Mouse (Mus musculus): ENCODE results near the gene Sesn1. TPM values are rescaled to one million over a fixed set of nuclear protein-coding genes. Genes with fewer than 3 reads are reported as not detected.

The Sesn1 gene
- polyA plus RNA-seq, 1 experiment from 2014 or later, result 16.4 TPM

DNA sequence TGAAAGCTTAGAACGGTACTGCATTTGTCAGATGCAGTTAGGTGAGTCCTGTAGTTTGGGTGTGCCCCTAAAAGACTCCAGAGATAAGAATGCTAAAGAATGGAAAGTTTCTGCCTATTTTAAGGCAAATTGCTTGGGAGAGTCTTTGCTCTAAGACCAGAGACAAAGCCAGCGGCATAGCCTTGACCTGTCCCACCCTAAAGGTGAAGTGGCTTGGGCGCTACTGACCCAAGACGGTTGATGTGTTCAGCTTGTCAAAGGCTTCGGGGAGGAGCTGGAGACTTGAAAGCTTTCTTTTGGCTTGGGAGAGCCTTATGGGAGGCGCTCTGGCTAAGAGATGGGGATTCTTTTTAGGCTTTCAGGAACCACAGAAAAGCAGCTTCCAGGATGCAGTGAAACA is 17.4 kb upstream of the Sesn1 start:
- no peak overlapping the region for H3K4me3 ChIP-seq (ENCODE audit: low read depth, low read length)
- WGBS (ENCODE audit: insufficient replicate concordance), result 92% methylated on average over 6 of the region's 6 CpGs
- H3K4me1 ChIP-seq (ENCODE audit: insufficient read depth), result no peaks in the 10 kb centered on the region
- no peak overlapping the region for H3K27ac ChIP-seq (ENCODE audit: low read depth)
- H3K9me3 ChIP-seq (ENCODE audit: low read length), result peaks cover 12% of the 10 kb centered on the region
- peaks cover 4% of the 10 kb centered on the region; the same call in 1 of the 2 replicates for H3K36me3 ChIP-seq (replicated peaks; ENCODE audit: insufficient read depth, low read length)
- no peak for TF ChIP-seq EP300 (IDR thresholded peaks at IDR 0.05; ENCODE audit: low read depth)
- TF ChIP-seq CTCF (IDR thresholded peaks at IDR 0.05; ENCODE audit: low read depth), result no peak
- no peaks in the 10 kb centered on the region for H3K27me3 ChIP-seq (ENCODE audit: insufficient read depth, low read length)
- no peak overlapping the region for H3K9ac ChIP-seq (replicated peaks)
- ATAC-seq (no peak), DNase-seq (no peak)
- no peak overlapping the region for H3K4me2 ChIP-seq (ENCODE audit: low read depth, low read length)

DNA sequence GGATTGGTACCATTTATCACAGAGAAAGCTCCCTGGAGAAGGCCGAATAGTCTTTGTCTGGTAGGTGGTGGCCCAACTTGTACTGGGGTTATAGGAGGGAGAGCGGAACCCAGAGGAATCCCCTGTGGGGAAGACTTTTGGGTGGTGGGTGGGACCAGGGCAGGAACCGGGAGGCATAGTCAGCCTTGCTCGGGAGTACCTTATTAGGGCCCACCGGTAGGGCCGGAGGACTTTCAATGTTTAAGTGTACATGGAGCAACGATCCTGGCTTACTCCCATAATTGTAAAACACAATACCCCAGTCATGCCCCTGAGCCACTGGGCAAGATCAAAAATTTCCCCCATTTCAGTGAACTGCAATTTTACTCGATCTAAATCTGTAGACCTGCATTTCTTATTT is 12.5 kb upstream of the Sesn1 start:
- WGBS (ENCODE audit: insufficient replicate concordance), result 89% methylated on average over 8 of the region's 8 CpGs
- Histone ChIP-seq H3K9me3 (ENCODE audit: low read length) (peaks cover 16% of the 10 kb centered on the region), H3K36me3 (replicated peaks; ENCODE audit: insufficient read depth, low read length) (peaks cover 25% of the 10 kb centered on the region), H3K4me2 (ENCODE audit: low read depth, low read length) (no peak overlapping the region), H3K9ac (replicated peaks) (no peak overlapping the region), H3K27me3 (ENCODE audit: insufficient read depth, low read length) (no peaks in the 10 kb centered on the region), H3K27ac (ENCODE audit: low read depth) (no peak overlapping the region), H3K4me1 (ENCODE audit: insufficient read depth) (no peaks in the 10 kb centered on the region), H3K4me3 (ENCODE audit: low read depth, low read length) (no peak overlapping the region)
- ATAC-seq, result no peak
- TF ChIP-seq CTCF (IDR thresholded peaks at IDR 0.05; ENCODE audit: low read depth) (no peak), EP300 (IDR thresholded peaks at IDR 0.05; ENCODE audit: low read depth) (no peak)
- DNase-seq, result no peak

DNA sequence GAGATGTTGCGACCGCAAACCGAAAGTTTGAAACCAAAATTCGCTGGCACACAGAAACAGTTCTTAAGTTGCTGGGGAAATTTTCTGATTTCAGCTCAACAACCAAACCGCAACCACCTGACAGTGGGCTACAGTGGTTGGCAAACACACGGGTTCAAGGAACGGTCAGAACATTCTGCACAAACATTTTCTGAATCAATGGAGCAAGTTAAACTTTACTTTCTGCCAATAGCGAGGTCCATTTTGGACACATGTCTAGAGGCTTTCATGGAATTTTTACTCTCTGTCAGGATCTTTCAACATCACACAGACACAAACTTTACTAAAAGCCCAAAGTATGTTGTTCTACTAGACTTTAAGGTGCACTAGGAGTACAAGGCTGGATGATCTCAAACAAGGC is 6.3 kb upstream of the Sesn1 start:
- Histone ChIP-seq H3K9me3 (ENCODE audit: low read length) (peaks cover 16% of the 10 kb centered on the region), H3K4me2 (ENCODE audit: low read depth, low read length) (no peak overlapping the region), H3K4me1 (ENCODE audit: insufficient read depth) (peaks cover 4% of the 10 kb centered on the region), H3K9ac (replicated peaks) (no peak overlapping the region), H3K27me3 (ENCODE audit: insufficient read depth, low read length) (no peaks in the 10 kb centered on the region), H3K4me3 (ENCODE audit: low read depth, low read length) (no peak overlapping the region), H3K36me3 (replicated peaks; ENCODE audit: insufficient read depth, low read length) (peaks cover 20% of the 10 kb centered on the region), H3K27ac (ENCODE audit: low read depth) (peak overlapping the region; percentile 48)
- 81% methylated on average over 8 of the region's 8 CpGs for WGBS (ENCODE audit: insufficient replicate concordance)
- ATAC-seq (peak; percentile 51), DNase-seq (no peak)
- TF ChIP-seq EP300 (IDR thresholded peaks at IDR 0.05; ENCODE audit: low read depth) (no peak), CTCF (IDR thresholded peaks at IDR 0.05; ENCODE audit: low read depth) (no peak)

DNA sequence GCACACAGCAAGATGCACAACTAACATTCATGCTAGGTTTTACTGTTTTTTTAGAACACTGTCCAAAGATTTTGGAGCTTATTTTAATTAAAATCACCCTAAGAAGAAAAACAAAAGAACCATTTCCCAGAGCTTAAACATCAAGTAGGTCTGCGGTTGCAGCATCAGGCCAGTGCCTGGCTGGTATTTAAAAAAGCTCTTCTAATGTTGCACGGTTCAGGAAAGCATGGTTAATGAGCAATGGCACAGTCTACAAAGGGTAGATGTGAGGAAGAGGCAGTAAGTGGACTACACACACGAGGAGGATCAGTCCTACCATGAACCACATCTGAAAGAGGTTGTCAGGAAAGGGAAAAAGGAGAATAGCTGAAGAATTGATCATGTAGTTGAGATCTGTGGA is 5.0 kb upstream of the Sesn1 start:
- H3K27ac ChIP-seq (ENCODE audit: low read depth), result no peak overlapping the region
- no peak overlapping the region for H3K9ac ChIP-seq (replicated peaks)
- WGBS (ENCODE audit: insufficient replicate concordance), result 73% methylated on average over 3 of the region's 3 CpGs
- H3K4me3 ChIP-seq (ENCODE audit: low read depth, low read length), result no peak overlapping the region
- no peak for ATAC-seq
- no peak overlapping the region for H3K4me2 ChIP-seq (ENCODE audit: low read depth, low read length)
- no peak for TF ChIP-seq EP300 (IDR thresholded peaks at IDR 0.05; ENCODE audit: low read depth)
- TF ChIP-seq CTCF (IDR thresholded peaks at IDR 0.05; ENCODE audit: low read depth), result no peak
- DNase-seq, result no peak
- H3K9me3 ChIP-seq (ENCODE audit: low read length), result peaks cover 16% of the 10 kb centered on the region
- no peaks in the 10 kb centered on the region for H3K27me3 ChIP-seq (ENCODE audit: insufficient read depth, low read length)
- H3K4me1 ChIP-seq (ENCODE audit: insufficient read depth), result peaks cover 7% of the 10 kb centered on the region
- peaks cover 18% of the 10 kb centered on the region for H3K36me3 ChIP-seq (replicated peaks; ENCODE audit: insufficient read depth, low read length)

DNA sequence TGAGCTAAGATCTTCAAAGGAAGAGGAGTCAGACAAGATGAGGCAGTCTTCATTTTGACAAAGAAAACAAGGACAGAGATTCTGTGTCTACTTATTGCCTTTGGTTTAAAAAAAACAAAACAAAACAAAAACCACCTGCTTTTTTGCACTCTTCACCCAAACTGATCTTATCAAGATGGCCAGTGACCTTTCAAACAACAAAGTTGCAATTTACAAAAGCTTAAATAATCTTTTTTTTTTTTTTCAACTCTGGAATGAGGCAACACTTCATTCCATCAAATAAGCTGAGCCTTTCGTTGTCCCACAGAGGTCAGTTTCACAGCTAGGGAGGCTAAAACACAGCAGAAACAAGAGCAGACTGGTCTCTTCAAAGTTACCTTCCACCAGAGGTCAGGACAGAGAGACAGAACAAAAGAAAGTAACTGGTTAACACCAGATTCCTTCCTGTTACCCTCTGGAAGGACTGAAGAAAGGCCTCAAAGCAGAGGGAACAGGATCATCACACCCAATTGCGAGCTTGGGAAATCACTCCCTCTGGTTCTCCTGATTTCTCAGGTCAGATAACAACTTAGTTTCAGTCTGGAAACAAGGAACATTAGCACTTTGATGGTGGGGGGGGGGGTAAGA is 3.9 kb upstream of the Sesn1 start:
- Histone ChIP-seq H3K27me3 (ENCODE audit: insufficient read depth, low read length) (no peaks in the 10 kb centered on the region), H3K4me1 (ENCODE audit: insufficient read depth) (peaks cover 7% of the 10 kb centered on the region), H3K9ac (replicated peaks) (no peak overlapping the region), H3K4me2 (ENCODE audit: low read depth, low read length) (no peak overlapping the region), H3K27ac (ENCODE audit: low read depth) (peak overlapping the region; percentile 64), H3K4me3 (ENCODE audit: low read depth, low read length) (no peak overlapping the region), H3K9me3 (ENCODE audit: low read length) (peaks cover 16% of the 10 kb centered on the region), H3K36me3 (replicated peaks; ENCODE audit: insufficient read depth, low read length) (peaks cover 12% of the 10 kb centered on the region)
- TF ChIP-seq EP300 (IDR thresholded peaks at IDR 0.05; ENCODE audit: low read depth), result no peak
- TF ChIP-seq CTCF (IDR thresholded peaks at IDR 0.05; ENCODE audit: low read depth), result no peak
- no peak for DNase-seq
- ATAC-seq, result no peak
- 76% methylated on average over 2 of the region's 2 CpGs for WGBS (ENCODE audit: insufficient replicate concordance)

DNA sequence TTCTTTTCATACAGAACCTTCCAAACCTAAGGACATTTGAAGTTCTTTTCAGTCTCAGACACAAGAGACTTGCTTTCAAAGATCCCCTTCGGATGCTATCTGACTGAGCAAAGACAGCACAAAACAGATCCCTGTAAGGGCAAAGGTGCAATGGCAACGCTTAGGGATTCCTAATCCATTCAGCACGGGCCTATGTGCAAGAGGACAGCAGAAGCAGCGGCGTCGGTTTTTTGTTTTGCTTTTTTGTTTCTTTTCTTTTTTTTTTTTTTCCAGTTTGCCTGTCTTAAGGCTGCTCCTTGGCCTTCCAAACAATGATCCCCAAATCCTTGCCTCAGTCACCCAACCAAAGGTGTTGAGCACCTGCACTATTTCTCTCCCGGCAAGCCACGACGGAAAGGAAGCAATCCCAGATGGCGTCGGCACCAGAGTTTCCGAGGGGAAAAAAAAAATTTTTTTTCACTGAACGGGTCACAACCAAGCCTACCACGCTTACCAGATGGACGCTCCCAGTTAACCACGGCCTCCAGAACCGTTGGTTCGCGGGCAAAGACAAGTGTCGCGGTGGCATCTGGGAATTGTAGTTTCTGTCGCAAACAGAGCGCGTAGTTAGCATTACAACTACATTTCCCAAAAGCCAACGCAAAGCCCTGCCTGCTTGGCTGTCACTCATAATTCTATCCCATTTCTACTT is 510 bp upstream of the Sesn1 start:
- H3K4me1 ChIP-seq (ENCODE audit: insufficient read depth), result peaks cover 27% of the 10 kb centered on the region
- H3K9ac ChIP-seq (replicated peaks), result peak overlapping the region; percentile 74
- no peaks in the 10 kb centered on the region for H3K36me3 ChIP-seq (replicated peaks; ENCODE audit: insufficient read depth, low read length)
- H3K27me3 ChIP-seq (ENCODE audit: insufficient read depth, low read length), result no peaks in the 10 kb centered on the region
- no peaks in the 10 kb centered on the region for H3K9me3 ChIP-seq (ENCODE audit: low read length)
- H3K4me2 ChIP-seq (ENCODE audit: low read depth, low read length), result peak overlapping the region; percentile 88
- peak; percentile 86 for DNase-seq
- peak overlapping the region; percentile 72 for H3K4me3 ChIP-seq (ENCODE audit: low read depth, low read length)
- peak; percentile 71 for ATAC-seq
- 3% methylated on average over 25 of the region's 25 CpGs for WGBS (ENCODE audit: insufficient replicate concordance)
- H3K27ac ChIP-seq (ENCODE audit: low read depth), result peak overlapping the region; percentile 96
- TF ChIP-seq EP300 (IDR thresholded peaks at IDR 0.05; ENCODE audit: low read depth), result no peak; the same call in 1 of the 2 replicates
- no peak for TF ChIP-seq CTCF (IDR thresholded peaks at IDR 0.05; ENCODE audit: low read depth)

Measured in liver, postnatal 0 days (tissue).